Mouse (Mus musculus) midbrain, embryonic 11.5 days (tissue): Measurements from ENCODE around the gene Slc22a2. TPM values are rescaled to one million over a fixed set of nuclear protein-coding genes. Genes with fewer than 3 reads are reported as not detected.

Experiments used
- ATAC-seq: fragments of 200-750 bp; cut with Nextera tagmentation; 2 replicates; pipeline ENCODE4 v1.8.0; 2017; ENCODE audit warnings: moderate TSS enrichment, moderate library complexity; ENCODE audit not compliant: low FRiP score
- DNase-seq: peaks from one replicate; pipeline ENCODE4 v3.0.0; 2015; ENCODE audit warnings: low spot score; ENCODE audit errors: missing footprints
- H3K27ac ChIP-seq: fragments of 300-500 bp; sonication (generic); 2 replicates; pipeline ENCODE4 v1.5.1; 2014; ENCODE audit warnings: low read depth, low read length
- H3K27me3 ChIP-seq: fragments of 300-500 bp; sonication (generic); 2 replicates; pipeline ENCODE4 v1.6.1; 2014; ENCODE audit warnings: mild to moderate bottlenecking, low read length, moderate library complexity, mixed read lengths; ENCODE audit not compliant: control insufficient read depth, insufficient read depth
- H3K36me3 ChIP-seq: fragments of 300-500 bp; sonication (generic); 2 replicates; pipeline ENCODE4 v1.6.1; 2014; ENCODE audit warnings: mild to moderate bottlenecking, low read length, moderate library complexity, mixed read lengths; ENCODE audit not compliant: control insufficient read depth, insufficient read depth
- H3K4me1 ChIP-seq: fragments of 300-500 bp; sonication (generic); 2 replicates; pipeline ENCODE4 v1.6.1; 2014; ENCODE audit warnings: low read length; ENCODE audit not compliant: control insufficient read depth, insufficient read depth
- H3K4me2 ChIP-seq: fragments of 300-500 bp; sonication (generic); 2 replicates; pipeline ENCODE4 v1.6.1; 2014; ENCODE audit warnings: mild to moderate bottlenecking, moderate library complexity
- H3K4me3 ChIP-seq: fragments of 300-500 bp; sonication (generic); 2 replicates; pipeline ENCODE4 v1.5.1; 2014; ENCODE audit warnings: low read depth, low read length
- H3K9ac ChIP-seq: fragments of 300-500 bp; sonication (generic); 2 replicates; pipeline ENCODE4 v1.6.1; 2014; ENCODE audit warnings: low read length
- H3K9me3 ChIP-seq: fragments of 300-500 bp; sonication (generic); 2 replicates; pipeline ENCODE4 v1.6.1; 2016; ENCODE audit warnings: low read length; ENCODE audit not compliant: control insufficient read depth
- WGBS: fragments of 180-500 bp; shearing (Covaris S2); extraction: QIAGEN DNeasy Blood & Tissue Kit; methylation state at CpG from one replicate; pipeline ENCODE4 v1.1.7; 2014; 5-methylcytosine and 5-hydroxymethylcytosine counted together
- polyA plus RNA-seq: library from polyadenylated mRNA; unstranded; fragments of >200 nt; fragmentation: Nextera tagmentation; extraction: Ambion mirVana; gene quantifications from 2 replicates; pipeline ENCODE4 v1.2.1, GENCODE M21; 2014

Gene Slc22a2
- polyA plus RNA-seq, 1 experiment from 2014 or later, result not detected

- WGBS, result 83% methylated on average over 2 of the region's 2 CpGs
- Histone ChIP-seq H3K4me2 (no peak overlapping the region), H3K36me3 (no peaks in the 10 kb centered on the region), H3K27me3 (no peaks in the 10 kb centered on the region), H3K4me3 (no peak overlapping the region), H3K4me1 (no peaks in the 10 kb centered on the region), H3K27ac (no peak overlapping the region), H3K9ac (no peak overlapping the region), H3K9me3 (no peaks in the 10 kb centered on the region)
- DNase-seq (no peak), ATAC-seq (no peak)
Measured at GRCm38 (mm10) chr17:12619641-12620040, 35.7 kb downstream of the Slc22a2 start.

GRCm38 (mm10) chr17:12627983-12628382, 44.1 kb downstream of the Slc22a2 start:
- DNase-seq, result no peak
- no peak overlapping the region for H3K27ac ChIP-seq
- WGBS, result 81% methylated on average over 4 of the region's 4 CpGs

GRCm38 (mm10) chr17:12630976-12631730, 47.2 kb downstream of the Slc22a2 start:
- Histone ChIP-seq H3K4me1 (no peaks in the 10 kb centered on the region), H3K27me3 (no peaks in the 10 kb centered on the region), H3K36me3 (no peaks in the 10 kb centered on the region), H3K9ac (no peak overlapping the region), H3K4me3 (no peak overlapping the region), H3K4me2 (no peak overlapping the region), H3K9me3 (peaks cover under 1% of the 10 kb centered on the region; the same call in 1 of the 2 replicates), H3K27ac (no peak overlapping the region)
- 56% methylated on average over 6 of the region's 6 CpGs for WGBS
- DNase-seq (no peak), ATAC-seq (no peak)

More at GRCm38 (mm10) chr17:12627983-12628382, 44.1 kb downstream of the Slc22a2 start:
- H3K9ac ChIP-seq, result no peak overlapping the region
- H3K4me3 ChIP-seq, result no peak overlapping the region
- H3K9me3 ChIP-seq, result peaks cover 7% of the 10 kb centered on the region
- no peaks in the 10 kb centered on the region for H3K27me3 ChIP-seq
- H3K4me2 ChIP-seq, result no peak overlapping the region
- H3K36me3 ChIP-seq, result no peaks in the 10 kb centered on the region
- H3K4me1 ChIP-seq, result no peaks in the 10 kb centered on the region
- ATAC-seq, result no peak

GRCm38 (mm10) chr17:12631771-12632600, 48.1 kb downstream of the Slc22a2 start:
- ATAC-seq (no peak), DNase-seq (no peak)

GRCm38 (mm10) chr17:12634814-12635213, 50.9 kb downstream of the Slc22a2 start:
- no peak for ATAC-seq
- Histone ChIP-seq H3K4me3 (no peak overlapping the region), H3K4me1 (no peaks in the 10 kb centered on the region), H3K27me3 (no peaks in the 10 kb centered on the region), H3K9me3 (peaks cover 2% of the 10 kb centered on the region; the same call in 1 of the 2 replicates), H3K36me3 (no peaks in the 10 kb centered on the region), H3K9ac (no peak overlapping the region), H3K27ac (no peak overlapping the region), H3K4me2 (no peak overlapping the region)
- WGBS, result 75% methylated on average over 4 of the region's 4 CpGs
- DNase-seq, result no peak

More at GRCm38 (mm10) chr17:12631771-12632600, 48.1 kb downstream of the Slc22a2 start:
- H3K4me2 ChIP-seq, result no peak overlapping the region
- no peak overlapping the region for H3K9ac ChIP-seq
- H3K36me3 ChIP-seq, result no peaks in the 10 kb centered on the region
- no peak overlapping the region for H3K4me3 ChIP-seq
- no peaks in the 10 kb centered on the region for H3K4me1 ChIP-seq
- no peak overlapping the region for H3K27ac ChIP-seq
- no peaks in the 10 kb centered on the region for H3K9me3 ChIP-seq
- H3K27me3 ChIP-seq, result no peaks in the 10 kb centered on the region
- WGBS, result 69% methylated on average over 7 of the region's 7 CpGs

GRCm38 (mm10) chr17:12639585-12639984, 55.7 kb downstream of the Slc22a2 start:
- 88% methylated on average over 3 of the region's 3 CpGs for WGBS
- Histone ChIP-seq H3K27me3 (no peaks in the 10 kb centered on the region), H3K4me2 (no peak overlapping the region), H3K9ac (no peak overlapping the region), H3K27ac (no peak overlapping the region), H3K9me3 (peaks cover 2% of the 10 kb centered on the region; the same call in 1 of the 2 replicates), H3K36me3 (no peaks in the 10 kb centered on the region), H3K4me1 (no peaks in the 10 kb centered on the region), H3K4me3 (no peak overlapping the region)
- DNase-seq (no peak), ATAC-seq (no peak)

- H3K36me3 ChIP-seq, result no peaks in the 10 kb centered on the region
- no peaks in the 10 kb centered on the region for H3K4me1 ChIP-seq
- H3K9ac ChIP-seq, result no peak overlapping the region
- no peak overlapping the region for H3K4me3 ChIP-seq
- H3K27me3 ChIP-seq, result no peaks in the 10 kb centered on the region
- H3K27ac ChIP-seq, result no peak overlapping the region
- ATAC-seq, result no peak
- 75% methylated on average over 4 of the region's 4 CpGs for WGBS
- H3K9me3 ChIP-seq, result peaks cover 2% of the 10 kb centered on the region; the same call in 1 of the 2 replicates
- H3K4me2 ChIP-seq, result no peak overlapping the region
- no peak for DNase-seq
Measured at GRCm38 (mm10) chr17:12641087-12641486, 57.2 kb downstream of the Slc22a2 start.

DNA sequence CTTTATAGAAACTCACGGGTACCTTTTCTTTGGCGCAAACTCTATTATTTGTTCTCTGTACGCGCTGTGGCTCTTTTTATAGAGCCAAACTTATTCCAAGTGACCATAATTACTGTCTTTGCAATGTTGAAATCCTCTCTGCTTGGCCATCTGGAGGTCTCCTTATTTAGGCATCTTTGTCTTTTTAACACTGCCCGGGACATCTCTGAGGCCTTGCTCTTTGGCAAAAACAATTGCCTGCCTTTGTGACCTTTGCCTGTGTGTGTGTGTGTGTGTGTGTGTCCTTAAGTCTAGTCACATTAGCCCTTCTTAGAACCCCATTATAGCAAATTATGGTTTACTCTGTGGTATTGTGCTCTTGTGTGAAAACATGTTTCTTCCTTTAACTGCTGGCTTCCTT, 61.5 kb downstream of the Slc22a2 start:
- Histone ChIP-seq H3K4me1 (no peaks in the 10 kb centered on the region), H3K4me2 (no peak overlapping the region), H3K9me3 (no peaks in the 10 kb centered on the region), H3K36me3 (no peaks in the 10 kb centered on the region), H3K27ac (no peak overlapping the region), H3K4me3 (no peak overlapping the region), H3K27me3 (no peaks in the 10 kb centered on the region), H3K9ac (no peak overlapping the region)
- DNase-seq (no peak), ATAC-seq (no peak)
- 82% methylated on average over 5 of the region's 5 CpGs for WGBS

- Histone ChIP-seq H3K9me3 (no peaks in the 10 kb centered on the region), H3K9ac (no peak overlapping the region), H3K36me3 (no peaks in the 10 kb centered on the region), H3K4me2 (no peak overlapping the region), H3K27ac (no peak overlapping the region), H3K4me3 (no peak overlapping the region), H3K4me1 (no peaks in the 10 kb centered on the region), H3K27me3 (no peaks in the 10 kb centered on the region)
- ATAC-seq (no peak), DNase-seq (no peak)
- WGBS, result 90% methylated on average over 11 of the region's 11 CpGs
Measured at GRCm38 (mm10) chr17:12652604-12653003, 68.7 kb downstream of the Slc22a2 start.
